Mouse (Mus musculus): ENCODE measurements around the gene Rbfox3.
A peak's percentile ranks its signal among the peaks of the same experiment; 100 is the strongest.

Rbfox3 gene

DNA sequence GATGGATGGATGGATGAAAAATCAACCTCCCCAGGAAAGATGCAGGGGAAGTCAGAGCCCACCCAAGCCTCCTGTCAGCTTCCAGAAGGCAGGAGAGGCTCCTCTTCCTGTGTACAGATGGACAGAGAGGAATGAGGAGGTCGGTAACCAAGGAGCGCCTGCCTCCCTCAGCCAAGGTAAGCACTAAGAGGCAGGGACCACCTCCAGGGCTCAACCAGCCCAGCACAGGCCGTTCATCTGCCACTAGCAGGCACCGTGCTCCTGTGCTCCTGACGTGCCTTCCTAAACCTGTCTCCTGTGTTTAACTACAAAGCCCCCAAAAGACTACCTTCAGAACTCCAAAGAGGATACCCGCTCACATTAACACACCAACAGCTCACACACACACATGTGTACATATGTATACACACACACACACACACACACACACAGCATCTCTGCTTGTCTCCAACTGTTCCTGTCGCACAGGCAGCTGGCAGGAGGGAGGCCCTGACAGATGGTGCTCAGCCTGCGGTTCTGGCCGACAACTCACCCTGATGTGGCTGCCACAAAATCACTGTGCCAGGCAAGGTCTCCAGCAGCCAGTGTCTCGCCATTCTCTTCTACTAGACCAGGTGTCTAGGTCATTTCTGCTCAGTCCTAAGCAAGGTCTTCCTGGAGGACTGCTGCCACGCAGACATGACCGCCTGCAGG lies 151.0 kb downstream of the Rbfox3 start:
- no peak for DNase-seq (ENCODE audit: low spot score in 2 of 2)

- no peak for DNase-seq (ENCODE audit: low spot score in 2 of 2)
Measured at GRCm38 (mm10) chr11:118759228-118759627, 152.2 kb downstream of the Rbfox3 start.

GRCm38 (mm10) chr11:118758277-118758990 lies 153.0 kb downstream of the Rbfox3 start:
- DNase-seq (ENCODE audit: low spot score in 2 of 2), result no peak

DNA sequence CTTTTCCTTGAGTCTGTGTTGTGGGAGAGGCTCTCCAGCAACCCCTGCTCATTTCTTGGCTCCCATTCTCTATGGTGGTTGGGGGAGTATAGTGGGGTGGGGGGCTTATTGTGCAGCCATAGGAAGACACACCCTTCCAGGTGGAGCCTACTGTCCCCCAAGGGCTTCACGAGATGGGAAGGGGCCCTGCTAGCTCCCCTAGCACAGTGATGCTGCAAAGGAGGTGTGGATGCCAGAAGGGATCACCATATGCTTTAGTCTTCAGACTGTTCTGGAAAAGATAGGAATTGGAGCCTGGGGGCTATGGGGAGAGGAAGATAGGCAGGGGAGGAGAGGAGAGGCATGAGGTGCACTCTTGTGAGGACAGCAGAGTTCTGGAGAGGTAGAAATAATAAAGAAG lies 153.9 kb downstream of the Rbfox3 start:
- no peak for DNase-seq (ENCODE audit: low spot score in 2 of 2)

- no peak for DNase-seq (ENCODE audit: low spot score in 2 of 2)
Measured at GRCm38 (mm10) chr11:118755003-118755402, 156.4 kb downstream of the Rbfox3 start.

GRCm38 (mm10) chr11:118754535-118754934 lies 156.9 kb downstream of the Rbfox3 start:
- no peak for DNase-seq (ENCODE audit: low spot score in 2 of 2)

- DNase-seq (ENCODE audit: low spot score in 2 of 2), result no peak
Measured at GRCm38 (mm10) chr11:118751879-118752616, 159.3 kb downstream of the Rbfox3 start.

GRCm38 (mm10) chr11:118750745-118751330 lies 160.6 kb downstream of the Rbfox3 start:
- DNase-seq (ENCODE audit: low spot score in 2 of 2), result no peak

- DNase-seq (ENCODE audit: low spot score in 2 of 2), result no peak
Measured at GRCm38 (mm10) chr11:118749541-118749940, 161.9 kb downstream of the Rbfox3 start.

GRCm38 (mm10) chr11:118748622-118749021 lies 162.8 kb downstream of the Rbfox3 start:
- no peak for DNase-seq (ENCODE audit: low spot score in 2 of 2)

DNA sequence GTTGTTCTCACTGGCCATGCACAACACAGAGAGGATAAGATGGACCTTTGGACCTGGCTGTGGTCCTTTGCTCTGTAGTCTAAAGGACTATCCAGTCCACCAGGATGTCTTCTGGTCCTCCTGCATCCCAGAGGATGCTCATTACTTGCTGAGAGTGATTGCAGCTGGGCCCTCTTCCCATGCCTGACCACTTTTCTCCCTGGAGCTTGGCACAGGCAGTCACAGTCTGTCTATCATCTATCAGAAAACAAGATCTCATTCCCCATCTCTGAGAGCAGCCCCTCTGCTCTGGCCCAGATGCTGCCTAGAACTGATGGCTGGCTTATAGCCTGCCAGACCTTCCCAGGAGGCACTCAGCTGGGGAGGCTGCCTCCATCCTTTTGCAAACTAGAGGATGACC lies 166.1 kb downstream of the Rbfox3 start:
- DNase-seq (ENCODE audit: low spot score in 2 of 2), result no peak

- no peak for DNase-seq (ENCODE audit: low spot score in 2 of 2)
Measured at GRCm38 (mm10) chr11:118744782-118745181, 166.6 kb downstream of the Rbfox3 start.

DNA sequence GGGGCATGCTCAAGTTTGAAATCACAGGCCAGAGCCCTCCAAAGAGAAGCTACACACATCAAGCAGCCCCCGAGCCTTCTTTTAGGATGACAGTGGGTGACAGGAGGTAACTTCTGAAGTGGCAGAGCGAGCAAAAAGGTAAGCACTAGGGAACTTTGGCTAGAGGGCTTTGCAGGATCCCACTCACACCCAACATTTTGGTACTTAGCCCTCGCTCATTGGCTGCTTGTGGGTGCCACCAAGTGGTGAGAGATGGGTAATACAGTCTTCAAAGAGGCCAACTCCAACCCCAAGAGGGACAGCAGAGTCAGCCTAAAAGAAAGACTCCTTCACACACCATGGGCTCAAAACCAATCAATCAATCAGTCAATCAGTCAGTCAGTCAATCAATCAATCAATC lies 168.6 kb downstream of the Rbfox3 start:
- DNase-seq (ENCODE audit: low spot score in 2 of 2), result peak in 1 of 2 experiments; percentile 27

- no peak for DNase-seq (ENCODE audit: low spot score in 2 of 2)
Measured at GRCm38 (mm10) chr11:118741262-118741661, 170.1 kb downstream of the Rbfox3 start.

DNA sequence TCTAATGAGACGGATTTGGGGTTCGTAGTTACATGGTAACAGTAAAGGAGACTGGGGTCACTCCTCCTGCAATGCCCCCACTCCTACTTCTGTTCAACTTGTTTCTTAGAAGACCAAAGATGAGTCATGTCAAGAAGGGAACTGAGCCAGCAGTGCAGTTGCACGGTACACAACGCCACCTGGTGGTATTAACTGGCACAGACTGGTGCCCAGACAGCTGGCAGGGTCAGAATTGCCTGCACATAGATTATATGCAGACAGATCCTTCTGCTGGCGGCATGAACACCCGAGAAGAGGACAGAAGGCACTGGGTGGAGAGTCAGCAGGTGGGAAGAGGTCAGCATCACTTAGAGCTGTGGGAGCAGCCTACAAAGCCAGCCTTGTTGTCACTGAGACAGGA lies 171.4 kb downstream of the Rbfox3 start:
- DNase-seq (ENCODE audit: low spot score in 2 of 2), result peak in 1 of 2 experiments; percentile 17

- peak; percentile 8 to 67 for DNase-seq (ENCODE audit: low spot score in 2 of 2)
Measured at GRCm38 (mm10) chr11:118738855-118739832, 172.3 kb downstream of the Rbfox3 start.

GRCm38 (mm10) chr11:118738323-118738722 lies 173.1 kb downstream of the Rbfox3 start:
- no peak for DNase-seq (ENCODE audit: low spot score in 2 of 2)

DNA sequence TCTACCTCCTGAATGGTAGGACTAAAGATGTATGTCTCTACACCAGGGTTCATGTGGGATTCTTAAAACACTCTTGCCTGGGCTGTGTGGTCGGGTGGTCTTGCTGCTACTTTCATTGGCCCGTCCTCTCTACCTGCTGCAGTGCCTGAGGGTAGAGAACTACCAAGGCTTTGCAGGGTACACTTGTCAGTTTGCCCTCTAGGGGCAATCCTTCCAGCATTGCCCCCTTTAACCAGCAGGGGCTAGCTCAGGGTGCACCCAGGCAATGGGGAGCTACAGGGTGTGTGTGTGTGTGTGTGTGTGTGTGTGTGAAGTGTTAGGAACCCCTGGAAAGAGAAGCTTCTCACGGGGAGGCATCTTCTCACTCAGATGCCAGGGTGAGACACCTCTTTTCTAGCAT lies 173.6 kb downstream of the Rbfox3 start:
- DNase-seq (ENCODE audit: low spot score in 2 of 2), result no peak

DNA sequence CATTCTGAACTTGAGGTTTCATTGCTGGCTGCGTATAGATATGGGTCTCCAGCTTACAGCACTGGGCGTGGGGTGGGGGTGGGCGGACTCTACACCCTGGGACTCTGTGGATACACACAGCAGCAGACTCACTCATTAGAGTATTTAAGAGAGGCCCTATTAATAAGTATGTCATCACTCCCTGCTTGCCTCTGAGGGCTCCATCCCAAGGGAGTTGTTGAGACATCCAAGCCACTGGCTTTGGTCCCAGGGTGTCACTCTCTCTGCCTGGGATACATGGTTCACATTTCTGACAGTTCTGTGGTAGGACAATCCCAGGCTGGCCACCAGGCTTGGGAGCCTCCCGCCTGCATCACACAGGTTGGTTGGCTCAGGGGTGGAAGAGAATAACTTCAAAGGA lies 174.4 kb downstream of the Rbfox3 start:
- DNase-seq (ENCODE audit: low spot score in 2 of 2), result no peak

GRCm38 (mm10) chr11:118731655-118732054 lies 179.7 kb downstream of the Rbfox3 start:
- DNase-seq (ENCODE audit: low spot score in 2 of 2), result no peak

DNA sequence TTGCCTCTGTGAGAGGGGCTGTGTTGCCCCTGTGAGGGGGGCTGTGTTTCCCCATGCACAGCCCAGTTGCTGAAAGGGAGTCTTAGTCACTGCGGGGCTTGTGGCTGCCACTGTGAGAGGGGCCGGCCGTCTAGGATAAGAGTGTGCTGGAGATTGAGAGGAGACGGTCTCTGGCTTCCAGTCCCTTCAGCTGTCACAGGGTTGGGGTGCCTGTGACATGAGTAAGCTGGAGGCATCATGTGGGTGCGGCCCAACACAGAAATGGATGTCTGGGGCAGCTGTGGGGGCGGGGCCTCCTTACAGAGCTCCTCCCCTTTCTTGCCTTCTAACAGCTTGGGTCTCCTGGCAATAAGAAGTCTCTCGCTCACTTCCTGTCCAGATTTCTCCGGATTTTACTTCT lies 182.0 kb downstream of the Rbfox3 start:
- no peak for DNase-seq (ENCODE audit: low spot score in 2 of 2)

Data from thymus, postnatal 10 days (tissue).